16 mouse cellular contexts compared by ENCODE assay signal in genomic region chr7:117525678-117526077, GRCm38 (mm10).
DNase-seq lines count a peak whose midpoint lies in the region; TF ChIP-seq lines count a peak whose summit lies in the region.
"Had no signal": no experiment of that assay in that cellular context is flagged by ENCODE, and none has a peak within 500 bp of the region (broad histone marks: within the 10 kb centered on the region; RNA-seq: fewer than 3 reads in every experiment).

No protein-coding gene starts in this region.

- intact Hi-C loops in gastrocnemius, adult 2 months (cut with DNase I), result loop anchor here (10.0 kb wide), 1 partner anchor 141 kb away; the partner anchor contains the start of gene Xylt1
- intact Hi-C loops in left cerebral cortex, adult 2 months (cut with DNase I), result no loop called here

- H3K4me1 ChIP-seq in cortical plate, adult 2 months (ENCODE audit: control insufficient read depth, insufficient read depth, low read length), result peaks cover 12% of the 10 kb centered on the region; the same call in 1 of the 2 replicates
- H3K4me1 ChIP-seq: intestine, embryonic 15.5 days had no signal

- no peak for TF ChIP-seq CTCF in gastrocnemius, adult 2 months (IDR thresholded peaks at IDR 0.05)
- no peak for TF ChIP-seq CTCF in left cerebral cortex, adult 2 months (IDR thresholded peaks at IDR 0.05)
- TF ChIP-seq CTCF in cortical plate, adult 2 months (IDR thresholded peaks at IDR 0.05; ENCODE audit: extremely low read depth, insufficient read depth, low read length), result no peak

- H3K27ac ChIP-seq in gastrocnemius, adult 2 months, result peak overlapping the region; percentile 20; the same call in 1 of the 2 replicates
- peak overlapping the region; percentile 1 for H3K27ac ChIP-seq in left cerebral cortex, adult 2 months
- 0 out of 2 replicates have a peak overlapping the region, but pooled peaks have one; percentile 46 for H3K27ac ChIP-seq in cortical plate, adult 2 months (ENCODE audit: insufficient read depth, low read length)
- H3K27ac ChIP-seq: embryonic facial prominence, embryonic 13.5 days; heart, embryonic 13.5 days; hindbrain, embryonic 12.5 days; intestine, embryonic 15.5 days had no signal

- H3K4me3 ChIP-seq in gastrocnemius, adult 2 months, result no peak overlapping the region
- no peak overlapping the region for H3K4me3 ChIP-seq in left cerebral cortex, adult 2 months
- no peak overlapping the region for H3K4me3 ChIP-seq in cortical plate, adult 2 months (ENCODE audit: insufficient read depth, low read length)
- H3K4me3 ChIP-seq: embryonic facial prominence, embryonic 13.5 days; heart, embryonic 13.5 days; hindbrain, embryonic 12.5 days; intestine, embryonic 15.5 days had no signal

- no peak for TF ChIP-seq POLR2A in cortical plate, adult 2 months (IDR thresholded peaks at IDR 0.05; ENCODE audit: extremely low read depth, insufficient read depth, low read length)

- DNase-seq in gastrocnemius, adult 2 months, result peak; percentile 39
- no peak for DNase-seq in gastrocnemius, adult 18-20 months (ENCODE audit: low spot score)
- peak in 1 of 2 experiments; percentile 28 for DNase-seq in left cerebral cortex, adult 2 months (ENCODE audit: extremely low spot score in 1 of 2, low spot score in 2 of 2)
- no peak for DNase-seq in left cerebral cortex, adult 11 months (ENCODE audit: low spot score)
- peak; percentile 55 for DNase-seq in brain, adult 2 months (ENCODE audit: low read depth, low spot score)
- DNase-seq: adrenal gland, adult 2 months; adrenal gland, postnatal 25 days; cerebellum, adult 2 months; cerebellum, postnatal 14 days; gastrocnemius, postnatal 25 days; heart, postnatal 36 days had no signal

Comparison
In these comparisons a context has a peak if more than half of its experiments do, and no peak if none do; other contexts are left out.
1. DNase-seq: peak in gastrocnemius, adult 2 months (single experiment) and brain, adult 2 months (single experiment); none in gastrocnemius, adult 18-20 months (single experiment) and left cerebral cortex, adult 11 months (single experiment).
2. Peak in every context shown above with its lines, with median percentiles within 50 percentile points of each other: H3K27ac ChIP-seq.